Mouse (Mus musculus): ENCODE results near the gene Mas1.

Gene Mas1

DNA sequence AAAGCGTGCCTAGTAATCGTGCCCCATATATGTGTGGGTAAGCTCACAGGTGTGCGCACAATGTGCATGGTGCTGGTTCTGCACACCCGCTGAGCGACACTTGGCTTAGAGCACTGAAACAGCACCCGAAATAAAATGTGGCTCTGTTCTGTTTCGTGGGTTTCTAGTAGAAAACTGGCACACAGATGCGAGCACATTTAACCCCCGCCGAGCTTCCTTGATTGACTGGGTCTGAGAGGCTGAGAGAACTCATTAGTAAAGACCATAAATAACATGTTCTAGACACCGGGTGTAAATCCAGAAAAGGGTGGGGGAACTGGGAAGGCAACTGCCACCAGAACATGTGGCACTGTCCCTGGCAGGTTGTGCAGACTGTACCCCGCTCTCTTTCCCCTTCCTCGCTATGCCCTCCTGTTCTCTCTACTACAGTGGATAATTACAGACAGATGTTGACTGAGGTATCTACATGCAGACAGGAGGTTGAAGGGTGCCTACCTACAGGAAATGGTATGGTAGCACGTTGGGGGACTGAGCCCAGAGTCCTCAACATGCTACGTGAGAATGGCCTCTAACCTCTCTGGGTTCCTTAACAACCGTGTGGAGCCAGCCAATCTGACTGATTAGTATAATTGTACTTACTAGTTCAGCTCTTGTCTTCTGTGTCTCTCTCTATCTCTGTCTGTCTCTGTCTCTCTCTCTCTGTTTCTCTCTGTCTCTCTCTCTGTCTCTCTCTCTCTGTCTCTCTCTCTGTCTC, 4.5 kb upstream of the Mas1 start:
- no peak for DNase-seq (ENCODE audit: low spot score in 2 of 2)

DNA sequence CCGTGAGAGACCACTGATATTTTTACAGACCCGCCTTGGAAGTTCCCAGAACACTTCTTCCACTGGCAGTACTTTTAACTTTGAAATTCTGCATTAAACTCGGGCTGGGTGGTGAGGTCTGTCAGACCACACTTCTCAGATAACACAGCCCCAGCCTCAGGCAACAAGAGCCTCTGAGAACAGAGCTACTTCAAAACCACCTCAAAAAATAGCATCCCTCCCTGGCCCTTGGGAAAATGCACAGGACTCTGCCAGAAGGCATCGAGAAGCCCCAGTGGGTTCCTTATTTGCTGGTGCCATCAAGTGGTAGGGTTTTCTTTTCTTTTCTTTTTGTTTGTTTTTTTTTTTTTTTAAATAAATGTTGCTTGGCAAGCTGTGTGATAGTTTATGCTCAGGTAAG, 697 bp upstream of the Mas1 start:
- DNase-seq (ENCODE audit: low spot score in 2 of 2), result no peak

DNA sequence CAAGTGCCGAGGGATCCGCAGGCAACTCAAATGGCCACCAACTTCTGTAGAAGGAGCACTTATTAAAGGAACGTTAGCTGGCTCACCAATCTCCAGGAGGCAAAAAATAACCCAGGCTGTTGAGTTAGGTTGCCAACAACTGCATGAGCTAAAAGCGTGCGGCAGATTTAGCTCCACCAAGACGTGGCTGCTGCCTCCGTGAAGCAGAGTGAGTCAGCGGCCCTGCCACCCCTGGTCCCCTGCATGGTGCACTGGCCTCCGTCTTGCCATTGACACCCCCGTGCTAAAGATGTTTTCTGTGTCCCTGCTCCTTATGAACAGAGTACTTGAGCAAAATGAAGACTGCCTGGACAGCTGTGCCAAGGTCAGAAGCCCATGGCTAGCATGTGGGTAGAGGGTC, 1.1 kb downstream of the Mas1 start:
- DNase-seq (ENCODE audit: low spot score in 2 of 2), result no peak

DNA sequence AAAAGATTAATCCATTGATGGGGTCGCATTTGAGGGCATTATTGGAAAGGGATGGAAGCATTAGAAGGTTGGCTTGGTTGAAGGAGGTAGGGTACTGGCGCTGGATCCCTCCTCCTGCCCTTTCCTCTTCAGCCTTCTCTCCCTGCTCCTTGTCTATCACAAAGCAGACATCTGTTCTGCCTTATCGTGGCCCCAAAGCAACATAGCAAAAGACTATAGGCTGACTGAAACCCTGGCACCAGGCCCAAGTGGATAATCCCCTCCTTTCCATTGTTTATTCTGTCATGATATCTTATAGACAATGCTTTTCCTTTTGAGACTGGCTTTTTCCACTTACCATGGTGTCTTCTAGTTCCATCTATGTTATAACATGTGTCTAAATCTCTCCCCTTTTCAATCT, 2.5 kb downstream of the Mas1 start:
- no peak for DNase-seq (ENCODE audit: low spot score in 2 of 2)

DNA sequence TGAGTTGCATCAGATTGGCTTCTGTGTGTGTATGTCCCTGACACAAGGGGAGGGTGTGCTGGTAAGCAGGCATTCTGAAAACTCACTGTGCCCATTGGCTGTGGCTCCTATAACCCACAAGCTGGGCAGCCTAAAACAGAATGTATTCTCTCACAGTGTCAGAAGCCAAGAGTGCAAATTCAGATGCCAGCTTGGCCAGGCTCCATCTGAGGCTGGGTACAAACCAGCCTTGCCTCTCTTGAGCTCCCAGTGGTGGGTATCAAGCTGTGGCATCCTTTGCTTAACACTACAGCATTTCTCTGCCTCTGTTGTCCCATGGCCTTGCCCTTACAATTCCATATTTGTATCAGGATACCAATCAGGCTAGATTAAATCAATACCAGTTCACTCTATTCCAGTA, 3.8 kb downstream of the Mas1 start:
- DNase-seq (ENCODE audit: low spot score in 2 of 2), result no peak

DNA sequence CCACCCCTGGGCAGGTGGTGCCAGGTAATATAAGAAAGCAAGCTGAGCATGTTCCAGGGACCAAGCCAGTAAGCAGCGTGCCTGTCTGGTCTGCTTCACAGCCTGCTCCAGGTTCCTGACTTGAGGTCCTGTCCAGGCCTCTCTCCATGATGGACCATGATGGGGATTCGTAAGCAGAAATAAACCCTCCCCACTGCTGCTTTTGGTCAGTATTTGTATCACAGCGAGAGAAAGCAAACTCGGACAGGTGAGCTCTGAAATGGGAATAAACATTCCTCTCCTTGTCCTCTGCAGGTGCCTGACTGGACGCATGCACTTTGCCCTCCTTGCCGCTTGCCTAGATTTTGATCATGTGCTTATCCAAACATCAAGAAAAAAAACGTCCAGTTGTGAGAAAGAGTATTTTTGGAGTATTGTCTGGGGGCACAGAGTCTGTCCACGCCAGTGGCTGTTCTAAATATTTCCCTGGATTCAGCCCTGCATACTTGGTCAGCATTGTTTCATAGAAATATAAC, 8.9 kb downstream of the Mas1 start:
- DNase-seq (ENCODE audit: low spot score in 2 of 2), result no peak

DNA sequence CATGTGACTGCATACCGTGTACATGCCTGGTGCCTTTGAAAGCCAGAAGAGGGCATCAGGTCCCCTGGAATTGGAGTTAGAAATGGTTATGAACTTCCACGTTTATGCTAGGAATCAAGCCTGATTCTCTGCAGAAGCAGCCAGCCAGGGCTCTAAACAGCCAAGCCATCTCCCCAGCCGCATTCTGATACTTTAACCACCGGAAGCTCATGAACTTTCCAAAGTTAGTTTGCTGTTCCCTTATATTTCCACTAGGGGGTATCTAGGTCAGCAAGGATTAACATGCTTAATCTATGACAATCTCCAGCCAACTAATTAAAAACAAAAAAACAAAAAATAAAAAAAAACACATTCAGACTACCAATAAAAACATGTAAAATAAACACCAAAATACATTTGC, 9.9 kb downstream of the Mas1 start:
- no peak for DNase-seq (ENCODE audit: low spot score in 2 of 2)

- no peak for DNase-seq (ENCODE audit: low spot score in 2 of 2)
Measured at GRCm38 (mm10) chr17:12857395-12857794, 10.5 kb downstream of the Mas1 start.

- no peak for DNase-seq (ENCODE audit: low spot score in 2 of 2)
Measured at GRCm38 (mm10) chr17:12854386-12854785, 13.6 kb downstream of the Mas1 start.

GRCm38 (mm10) chr17:12853821-12854220, 14.1 kb downstream of the Mas1 start:
- no peak for DNase-seq (ENCODE audit: low spot score in 2 of 2)

GRCm38 (mm10) chr17:12851689-12852088, 16.3 kb downstream of the Mas1 start:
- no peak for DNase-seq (ENCODE audit: low spot score in 2 of 2)

- no peak for DNase-seq (ENCODE audit: low spot score in 2 of 2)
Measured at GRCm38 (mm10) chr17:12849778-12850382, 18.1 kb downstream of the Mas1 start.

DNA sequence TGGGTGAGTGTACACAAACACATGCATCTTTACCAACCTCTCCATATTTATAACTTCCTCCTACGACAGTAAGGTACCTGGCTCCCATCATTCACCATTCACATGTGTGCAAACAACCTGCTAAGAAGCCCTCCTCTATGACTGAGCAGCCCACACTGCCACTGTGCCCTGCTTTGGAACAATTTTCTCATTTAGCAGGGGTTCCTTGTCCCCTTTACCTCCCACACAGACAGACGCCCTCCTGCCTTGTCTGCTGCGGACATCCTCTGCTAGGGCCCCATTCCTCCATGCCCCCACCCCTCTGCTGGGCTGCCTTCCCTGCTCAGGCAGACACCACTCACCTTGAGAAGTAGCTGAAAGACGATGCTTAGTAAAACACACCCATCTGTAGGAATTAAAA, 20.2 kb downstream of the Mas1 start:
- DNase-seq (ENCODE audit: low spot score in 2 of 2), result no peak

- no peak for DNase-seq (ENCODE audit: low spot score in 2 of 2)
Measured at GRCm38 (mm10) chr17:12846474-12846873, 21.5 kb downstream of the Mas1 start.

DNA sequence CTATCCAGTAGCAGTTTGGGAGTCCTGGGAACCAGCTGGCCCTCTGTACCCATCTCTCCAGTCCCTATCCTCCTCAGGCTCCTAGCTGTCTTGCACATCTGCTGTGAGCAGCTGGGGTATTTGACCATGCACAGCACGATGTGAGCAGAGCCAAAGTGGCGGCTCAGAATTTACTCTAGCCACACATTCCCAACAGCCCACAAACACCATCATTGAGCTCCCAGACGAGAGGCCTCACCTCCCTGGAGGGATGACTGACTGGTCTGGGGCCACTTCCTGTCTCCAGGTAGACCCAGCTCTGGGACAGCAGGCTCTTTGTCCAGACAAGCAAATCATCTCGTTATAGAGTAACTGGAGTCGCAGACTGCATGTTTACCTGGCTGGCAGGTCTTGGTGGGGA, 22.1 kb downstream of the Mas1 start:
- no peak for DNase-seq (ENCODE audit: low spot score in 2 of 2)

DNA sequence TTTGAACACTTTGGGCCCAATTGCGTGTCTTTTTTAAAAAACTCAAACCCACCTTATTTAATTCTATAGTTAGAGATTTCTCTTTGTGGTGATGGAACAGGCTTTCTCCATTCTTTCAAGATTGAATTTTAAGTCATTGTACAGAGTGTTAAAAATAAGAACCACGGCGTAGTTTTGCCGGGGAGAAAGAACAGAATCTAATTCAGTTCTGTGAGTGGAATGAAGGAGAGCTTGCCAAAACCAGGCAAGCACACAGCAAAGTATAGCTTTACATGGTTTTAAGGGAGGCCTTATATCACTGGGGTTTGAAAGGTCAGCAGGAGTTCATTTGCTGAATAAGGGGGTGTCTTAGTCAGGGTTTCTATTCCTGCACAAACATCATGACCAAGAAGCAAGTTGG, 23.4 kb downstream of the Mas1 start:
- DNase-seq (ENCODE audit: low spot score in 2 of 2), result no peak

- DNase-seq (ENCODE audit: low spot score in 2 of 2), result no peak
Measured at GRCm38 (mm10) chr17:12843826-12844225, 24.1 kb downstream of the Mas1 start.

- DNase-seq (ENCODE audit: low spot score in 2 of 2), result no peak
Measured at GRCm38 (mm10) chr17:12839475-12840267, 28.3 kb downstream of the Mas1 start.

- no peak for DNase-seq (ENCODE audit: low spot score in 2 of 2)
Measured at GRCm38 (mm10) chr17:12835738-12836137, 32.2 kb downstream of the Mas1 start.

DNA sequence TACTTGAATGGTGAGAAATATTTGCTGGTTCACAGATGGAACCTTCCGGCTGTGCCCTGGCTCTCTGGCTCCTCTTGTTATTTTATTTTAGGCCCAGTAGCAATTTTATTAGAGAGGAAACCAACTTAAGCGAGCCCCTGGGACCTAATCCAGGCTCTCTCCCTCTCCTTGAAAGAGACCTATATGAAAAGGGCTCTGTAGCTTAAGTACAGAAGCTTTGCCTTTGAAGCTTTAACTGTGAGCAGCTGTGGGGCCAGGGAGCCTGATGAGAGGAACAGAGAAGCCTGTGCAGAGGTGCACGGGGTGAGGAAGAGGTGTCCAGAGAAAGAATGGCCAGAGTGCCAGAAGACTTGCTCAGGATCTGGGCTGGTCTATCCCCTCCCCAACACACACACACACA, 33.1 kb downstream of the Mas1 start:
- no peak for DNase-seq (ENCODE audit: low spot score in 2 of 2)

GRCm38 (mm10) chr17:12834317-12834716, 33.6 kb downstream of the Mas1 start:
- DNase-seq (ENCODE audit: low spot score in 2 of 2), result no peak

DNA sequence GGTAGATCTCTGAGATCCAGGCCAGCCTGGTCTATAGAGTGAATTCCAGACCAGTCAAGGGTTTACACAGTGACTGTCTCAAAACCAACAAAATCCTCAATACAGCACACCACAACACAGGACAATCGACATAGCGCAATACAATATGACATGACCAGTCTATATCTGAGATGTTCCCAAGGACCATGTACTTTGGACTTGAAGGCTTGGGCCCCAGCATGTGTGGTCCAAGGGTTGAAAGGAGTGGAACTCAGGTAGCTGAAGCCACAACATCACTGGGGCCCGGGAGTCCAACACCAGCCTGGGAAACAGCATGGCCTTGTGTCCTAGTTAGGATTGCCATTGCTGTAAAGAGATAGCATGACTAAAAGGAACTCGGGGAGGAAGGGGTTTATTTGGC, 35.3 kb downstream of the Mas1 start:
- no peak for DNase-seq (ENCODE audit: low spot score in 2 of 2)

GRCm38 (mm10) chr17:12832231-12832630, 35.7 kb downstream of the Mas1 start:
- DNase-seq (ENCODE audit: low spot score in 2 of 2), result peak; percentile 55 to 66

Measured in urinary bladder, adult 18-20 months (tissue).